Mouse (Mus musculus) cerebellum, adult 18-20 months (tissue): ENCODE measurements at regions not wholly inside any gene's neighbourhood (a gene's known extent, or its start where the extent isn't known, plus 50 kb on each side); places are given as distances from the start of the nearest gene placed in this dataset.
"Not testable (repeated sequence)": the region's sequence is repeated elsewhere in the genome, so short reads cannot be mapped to it uniquely, and the experiment has no call there.

Experiments
- DNase-seq, 2 experiments: peaks; one replicate each; pipeline ENCODE4 v3.0.0; 2021

GRCm38 (mm10) chr1:35875210-35875811 is 192.9 kb upstream of the Hs6st1 start:
- DNase-seq, result peak; percentile 33 to 34

GRCm38 (mm10) chr1:35878426-35878825 is 189.8 kb upstream of the Hs6st1 start:
- DNase-seq, result no peak

- peak; percentile 57 to 58 for DNase-seq
Observed at GRCm38 (mm10) chr1:35879388-35880093, 188.7 kb upstream of the Hs6st1 start.

GRCm38 (mm10) chr1:35880562-35881265 is 187.5 kb upstream of the Hs6st1 start:
- no peak for DNase-seq

GRCm38 (mm10) chr1:35881521-35881920 is 186.7 kb upstream of the Hs6st1 start:
- DNase-seq, result no peak

GRCm38 (mm10) chr1:35882101-35882500 is 186.1 kb upstream of the Hs6st1 start:
- no peak for DNase-seq

- DNase-seq, result no peak
Observed at GRCm38 (mm10) chr1:35889731-35890499, 178.3 kb upstream of the Hs6st1 start.

- no peak for DNase-seq
Observed at GRCm38 (mm10) chr1:35890500-35890900, 177.7 kb upstream of the Hs6st1 start.

GRCm38 (mm10) chr1:35899536-35899935 is 168.7 kb upstream of the Hs6st1 start:
- DNase-seq, result no peak

GRCm38 (mm10) chr1:35904001-35904547 is 164.1 kb upstream of the Hs6st1 start:
- no peak for DNase-seq

- DNase-seq, result no peak
Observed at GRCm38 (mm10) chr1:35913551-35913950, 154.6 kb upstream of the Hs6st1 start.

GRCm38 (mm10) chr1:35914175-35914574 is 154.0 kb upstream of the Hs6st1 start:
- DNase-seq, result not testable (repeated sequence)

- DNase-seq, result no peak
Observed at GRCm38 (mm10) chr1:35915526-35915925, 152.7 kb upstream of the Hs6st1 start.

GRCm38 (mm10) chr1:35919840-35920734 is 148.1 kb upstream of the Hs6st1 start:
- DNase-seq, result no peak

- no peak for DNase-seq
Observed at GRCm38 (mm10) chr1:35924796-35925195, 143.4 kb upstream of the Hs6st1 start.

- no peak for DNase-seq
Observed at GRCm38 (mm10) chr1:35925301-35925700, 142.9 kb upstream of the Hs6st1 start.

GRCm38 (mm10) chr1:35926191-35927048 is 141.8 kb upstream of the Hs6st1 start:
- no peak for DNase-seq

- DNase-seq, result no peak
Observed at GRCm38 (mm10) chr1:35927049-35927415, 141.2 kb upstream of the Hs6st1 start.

- DNase-seq, result peak; percentile 30 to 32
Observed at GRCm38 (mm10) chr1:35930351-35930750, 137.8 kb upstream of the Hs6st1 start.

GRCm38 (mm10) chr1:35931056-35931455 is 137.1 kb upstream of the Hs6st1 start:
- DNase-seq, result no peak

- DNase-seq, result no peak
Observed at GRCm38 (mm10) chr1:35933511-35933910, 134.7 kb upstream of the Hs6st1 start.
